Mouse (Mus musculus) CH12.LX (cell line): ENCODE measurements around the gene Spi1. TPM values are rescaled to one million over a fixed set of nuclear protein-coding genes. Genes with fewer than 3 reads are reported as not detected.

Experiments
- DNase-seq: peaks from one replicate; pipeline ENCODE4 v3.0.0-alpha.2; 2013; ENCODE audit errors: extremely low read depth
- H3K27ac ChIP-seq: 2 replicates; pipeline ENCODE4 v1.5.1; 2012; ENCODE audit warnings: low read depth, mild to moderate bottlenecking, control low read depth, moderate library complexity; ENCODE audit not compliant: insufficient read depth
- H3K27me3 ChIP-seq: replicated peaks from 2 replicates; pipeline ENCODE3; 2012; ENCODE audit warnings: inconsistent platforms
- H3K36me3 ChIP-seq, 2 experiments: replicated peaks in 1 of 2; 2 replicates each; pipeline versions ENCODE3 to v1.6.1; 2012; ENCODE audit warnings: inconsistent platforms in 1 of 2, low read length in 1 of 2, mild to moderate bottlenecking in 1 of 2, mixed read lengths in 1 of 2, moderate library complexity in 1 of 2; ENCODE audit not compliant: control insufficient read depth in 1 of 2, insufficient read depth in 1 of 2
- H3K4me1 ChIP-seq, 2 experiments: 2 replicates each; pipeline ENCODE4 v1.6.1; 2012; ENCODE audit warnings: inconsistent platforms in 1 of 2, moderate library complexity in 1 of 2; ENCODE audit not compliant: insufficient read depth in 2 of 2, control insufficient read depth in 1 of 2
- H3K4me2 ChIP-seq: 2 replicates; pipeline ENCODE4 v1.6.1; 2012; ENCODE audit warnings: low read depth, mild to moderate bottlenecking, control low read depth; ENCODE audit not compliant: poor library complexity, insufficient read depth, severe bottlenecking
- H3K4me3 ChIP-seq, 3 experiments: fragments of 150-350 bp in 1 of 3; sonication (generic) in 1 of 3; replicated peaks in 1 of 3; 2 replicates each; pipeline versions ENCODE3 to v1.5.1; 2011 to 2012; ENCODE audit warnings: low read depth in 2 of 3, low read length in 2 of 3, mild to moderate bottlenecking in 2 of 3, moderate library complexity in 2 of 3, control low read depth in 1 of 3, improper control_type of control experiment in 1 of 3, inconsistent platforms in 1 of 3, mixed read lengths in 1 of 3; ENCODE audit not compliant: poor library complexity in 1 of 3
- H3K79me2 ChIP-seq: replicated peaks from 2 replicates; pipeline ENCODE4 v1.6.1; 2012; ENCODE audit warnings: mild to moderate bottlenecking, moderate library complexity; ENCODE audit not compliant: control insufficient read depth, poor library complexity, insufficient read depth, severe bottlenecking; ENCODE audit errors: extremely low read depth
- H3K9ac ChIP-seq: 2 replicates; pipeline ENCODE4 v1.6.1; 2012; ENCODE audit warnings: low read depth, mild to moderate bottlenecking, control low read depth, moderate library complexity; ENCODE audit not compliant: insufficient read depth
- H3K9me3 ChIP-seq: replicated peaks from 2 replicates; pipeline ENCODE3; 2012; ENCODE audit warnings: low read length, inconsistent platforms, mixed read lengths
- BHLHE40 ChIP-seq: IDR thresholded peaks from 2 replicates; pipeline ENCODE4 v1.6.1; 2011; ENCODE audit warnings: mild to moderate bottlenecking, low read depth, low read length, improper control_type of control experiment
- CHD1 ChIP-seq: IDR thresholded peaks from 2 replicates; pipeline ENCODE4 v1.6.1; 2012; ENCODE audit warnings: low read depth, low read length, improper control_type of control experiment, inconsistent platforms
- CTCF ChIP-seq, 2 experiments: IDR thresholded peaks in 1 of 2; conservative IDR thresholded peaks in 1 of 2; 2 replicates each; pipeline ENCODE4 v1.5.1; 2011 to 2012; ENCODE audit warnings: low read depth in 2 of 2, low read length in 2 of 2, improper control_type of control experiment in 1 of 2, inconsistent platforms in 1 of 2, mild to moderate bottlenecking in 1 of 2, moderate library complexity in 1 of 2
- E2F4 ChIP-seq: IDR thresholded peaks from 2 replicates; pipeline ENCODE4 v1.6.1; 2011; ENCODE audit warnings: low read depth, low read length, improper control_type of control experiment; ENCODE audit not compliant: insufficient replicate concordance
- EP300 ChIP-seq: IDR thresholded peaks from 2 replicates; pipeline ENCODE4 v1.6.1; 2011; ENCODE audit warnings: low read length, improper control_type of control experiment
- ETS1 ChIP-seq: conservative IDR thresholded peaks from 2 replicates; pipeline ENCODE4 v1.6.1; 2012; ENCODE audit warnings: low read depth, mild to moderate bottlenecking, inconsistent platforms, low read length, improper control_type of control experiment, moderate library complexity
- GABPA ChIP-seq: IDR thresholded peaks from 2 replicates; pipeline ENCODE4 v1.6.1; 2012; ENCODE audit warnings: low read depth, low read length, improper control_type of control experiment, inconsistent platforms; ENCODE audit not compliant: insufficient replicate concordance
- JUN ChIP-seq: IDR thresholded peaks from 2 replicates; pipeline ENCODE4 v1.6.1; 2011; ENCODE audit warnings: low read depth, mild to moderate bottlenecking, low read length, improper control_type of control experiment, moderate library complexity; ENCODE audit not compliant: insufficient read depth
- JUND ChIP-seq: conservative IDR thresholded peaks from 2 replicates; pipeline ENCODE4 v1.6.1; 2011; ENCODE audit warnings: low read depth, low read length, improper control_type of control experiment
- KAT2A ChIP-seq: IDR thresholded peaks from 2 replicates; pipeline ENCODE4 v1.6.1; 2012; ENCODE audit warnings: low read length, improper control_type of control experiment, inconsistent platforms; ENCODE audit not compliant: insufficient replicate concordance
- MAFK ChIP-seq: IDR thresholded peaks from 2 replicates; pipeline ENCODE4 v1.6.1; 2011; ENCODE audit warnings: low read length, improper control_type of control experiment; ENCODE audit not compliant: insufficient replicate concordance
- MAX ChIP-seq: IDR thresholded peaks from 2 replicates; pipeline ENCODE4 v1.6.1; 2011; ENCODE audit warnings: low read length, improper control_type of control experiment
- MYC ChIP-seq: IDR thresholded peaks from 2 replicates; pipeline ENCODE4 v1.6.1; 2011; ENCODE audit warnings: low read depth, mild to moderate bottlenecking, improper control_type of control experiment, low read length
- RAD21 ChIP-seq: IDR thresholded peaks from 2 replicates; pipeline ENCODE4 v1.6.1; 2011; ENCODE audit warnings: low read depth, mild to moderate bottlenecking, low read length, improper control_type of control experiment, moderate library complexity
- RCOR1 ChIP-seq: conservative IDR thresholded peaks from 2 replicates; pipeline ENCODE4 v1.6.1; 2012; ENCODE audit warnings: low read depth, mild to moderate bottlenecking, inconsistent platforms, low read length, improper control_type of control experiment
- SIN3A ChIP-seq: IDR thresholded peaks from 2 replicates; pipeline ENCODE4 v1.6.1; 2012; ENCODE audit warnings: low read length, improper control_type of control experiment, inconsistent platforms
- TBP ChIP-seq: conservative IDR thresholded peaks from 2 replicates; pipeline ENCODE4 v1.6.1; 2011; ENCODE audit warnings: low read depth, low read length, improper control_type of control experiment
- UBTF ChIP-seq: IDR thresholded peaks from 2 replicates; pipeline ENCODE4 v1.6.1; 2012; ENCODE audit warnings: low read depth, mild to moderate bottlenecking, inconsistent platforms, low read length, improper control_type of control experiment, moderate library complexity
- USF1 ChIP-seq: IDR thresholded peaks from 2 replicates; pipeline ENCODE4 v1.6.1; 2014; ENCODE audit warnings: low read depth, mild to moderate bottlenecking, inconsistent platforms, low read length, improper control_type of control experiment
- USF2 ChIP-seq: conservative IDR thresholded peaks from 2 replicates; pipeline ENCODE4 v1.6.1; 2011; ENCODE audit warnings: low read depth, low read length, improper control_type of control experiment
- ZC3H11A ChIP-seq: IDR thresholded peaks from 2 replicates; pipeline ENCODE4 v1.6.1; 2012; ENCODE audit warnings: low read depth, mild to moderate bottlenecking, inconsistent platforms, low read length, improper control_type of control experiment
- ZKSCAN1 ChIP-seq: IDR thresholded peaks from 2 replicates; pipeline ENCODE4 v1.6.1; 2012; ENCODE audit warnings: low read depth, inconsistent platforms, low read length, improper control_type of control experiment, borderline replicate concordance
- ZNF384 ChIP-seq: IDR thresholded peaks from 2 replicates; pipeline ENCODE4 v1.6.1; 2012; ENCODE audit warnings: low read depth, low read length, improper control_type of control experiment, inconsistent platforms
- dilution Hi-C: fragments of 300-500 bp; cut with MboI; formaldehyde crosslinking; loops from 2 replicates; pipeline ENCODE4 v1.14.3; 2020; ENCODE audit warnings: low sequenced_read_pairs; ENCODE audit not compliant: extremely low pct_unique_long_range_greater_than_20kb, extremely low pct_ligation_motif_present
- in situ Hi-C: fragments of 300-500 bp; cut with MboI; formaldehyde crosslinking; loops from 3 replicates; pipeline ENCODE4 v1.14.3; 2019; ENCODE audit warnings: low sequenced_read_pairs, low pct_ligation_motif_present, low pct_unique_long_range_greater_than_20kb, mixed read lengths
- polyA plus RNA-seq: library from polyadenylated mRNA; unstranded; fragments of >175 nt; gene quantifications from 2 replicates; pipeline ENCODE4 v1.2.1, GENCODE M21; 2012; ENCODE audit warnings: low read depth; ENCODE audit not compliant: insufficient read length
- total RNA-seq, 2 experiments: library from RNA; depleted of rRNA; stranded (reverse); fragments of 300-350 nt in 1 of 2; fragments of >200 nt in 1 of 2; gene quantifications; 2 replicates each; pipeline ENCODE4 v1.2.3; 2012 to 2014

Gene Spi1
- total and polyA plus RNA-seq, 3 experiments: 24.7 to 45.7 (median 42.6) TPM

DNA sequence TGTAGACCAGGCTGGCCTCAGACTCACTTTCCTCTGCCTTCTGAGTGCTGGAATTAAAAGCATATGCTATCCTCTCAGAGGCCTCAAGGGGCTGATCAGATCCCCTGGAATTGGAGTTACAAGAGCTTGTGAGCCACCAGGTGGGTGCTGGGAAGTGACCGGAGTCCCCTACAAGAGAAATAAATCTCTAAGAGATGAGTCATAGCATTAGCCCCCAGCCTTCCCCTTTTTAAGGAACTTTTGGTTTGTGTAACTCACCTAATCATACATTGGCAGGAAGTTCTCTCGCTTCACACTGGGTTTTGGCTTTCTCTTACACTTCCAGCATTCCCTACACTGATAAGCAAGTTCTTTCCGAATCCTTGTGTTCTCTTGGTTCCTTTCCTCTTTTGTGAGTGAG lies 49.8 kb downstream of the Spi1 start:
- Histone ChIP-seq H3K4me3 (no peak overlapping the region), H3K79me2 (no peaks in the 10 kb centered on the region)
- dilution Hi-C loops: no loop called here
- TF ChIP-seq USF2: no peak
- no peak for TF ChIP-seq GABPA
- no peak for TF ChIP-seq SIN3A
- no peak for TF ChIP-seq MYC
- TF ChIP-seq JUN: no peak
- TF ChIP-seq MAX: no peak
- no peak for TF ChIP-seq JUND
- no peak for TF ChIP-seq E2F4
- TF ChIP-seq RAD21: no peak
- TF ChIP-seq EP300: no peak
- TF ChIP-seq BHLHE40: no peak
- no peak for TF ChIP-seq ZNF384
- no peak for TF ChIP-seq RCOR1
- TF ChIP-seq TBP: no peak
- no peak for TF ChIP-seq MAFK
- no peak for TF ChIP-seq UBTF
- TF ChIP-seq ETS1: no peak
- TF ChIP-seq, all 38 proteins: peak for 0
- DNase-seq: no peak
- Histone ChIP-seq H3K4me1 (peaks cover 6 to 10% of the 10 kb centered on the region in 2 experiments; a peak in 3 of 4 replicates), H3K27me3 (no peaks in the 10 kb centered on the region), H3K9ac (no peak overlapping the region), H3K4me2 (no peak overlapping the region), H3K36me3 (peaks cover 13 to 55% of the 10 kb centered on the region in 2 experiments), H3K27ac (no peak overlapping the region), H3K9me3 (no peaks in the 10 kb centered on the region)
- in situ Hi-C loops: no loop called here

DNA sequence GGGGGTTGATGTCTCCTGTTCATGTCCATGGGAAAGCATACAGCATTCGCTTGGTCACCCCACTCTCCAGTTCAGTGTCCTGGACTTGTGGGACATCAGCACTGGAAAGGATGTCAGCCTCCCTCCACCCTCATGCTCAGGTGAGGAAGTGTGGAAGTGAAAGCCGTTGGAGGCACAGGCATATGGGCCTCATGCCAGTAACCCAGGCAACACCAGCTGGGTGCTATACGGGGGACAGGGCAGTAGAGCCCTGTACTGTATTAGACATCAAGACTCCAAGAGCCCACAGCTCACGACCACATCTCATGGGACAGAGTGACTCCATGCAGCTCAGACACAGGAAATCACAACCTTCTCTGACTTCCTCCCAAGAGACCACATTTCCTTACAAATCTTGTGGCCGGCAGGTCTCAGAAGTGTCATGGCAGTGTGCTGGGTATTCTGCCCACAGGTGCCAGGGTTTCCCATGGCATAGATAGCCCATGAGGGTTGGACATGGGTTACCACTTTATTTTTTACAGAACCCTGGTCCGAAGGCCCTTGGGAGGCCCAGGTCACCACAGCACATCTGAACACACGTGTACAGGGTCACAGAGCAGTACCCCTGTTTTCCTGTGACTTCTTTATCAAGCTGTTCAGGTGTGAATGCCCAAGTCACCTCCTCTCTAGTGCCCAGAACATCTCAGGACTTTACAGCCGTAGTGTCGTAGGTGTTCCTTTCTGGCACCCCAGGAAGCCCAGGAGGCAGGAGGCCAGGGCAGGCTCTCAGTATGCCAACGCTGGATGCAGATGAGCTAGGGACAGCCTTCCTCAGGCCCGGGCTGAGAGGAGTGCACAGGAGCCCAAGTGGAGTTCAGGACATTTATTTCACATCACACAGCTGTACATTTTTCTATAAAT lies 54.6 kb downstream of the Spi1 start:
- Histone ChIP-seq H3K36me3 (peaks cover 50 to 86% of the 10 kb centered on the region in 2 experiments), H3K4me2 (no peak overlapping the region), H3K79me2 (no peaks in the 10 kb centered on the region), H3K4me3 (no peak overlapping the region), H3K27ac (no peak overlapping the region), H3K9me3 (no peaks in the 10 kb centered on the region), H3K27me3 (no peaks in the 10 kb centered on the region), H3K9ac (no peak overlapping the region), H3K4me1 (peaks cover 10 to 35% of the 10 kb centered on the region in 2 experiments)
- peak; percentile 35 for DNase-seq
- in situ Hi-C loops (no loop called here), dilution Hi-C loops (no loop called here)
- TF ChIP-seq ZKSCAN1 (no peak), UBTF (no peak), JUND (no peak), KAT2A (no peak), CHD1 (no peak), ZC3H11A (no peak), CTCF (conservative IDR thresholded peaks at IDR 0.05 in 1 of 2, IDR thresholded peaks at IDR 0.05 in 1 of 2; ENCODE audit: low read depth in 2 of 2, low read length in 2 of 2) (no peak), E2F4 (no peak), USF1 (no peak)
